Mouse (Mus musculus) heart, embryonic 14.5 days (tissue): ENCODE data around the gene Olfml2a. TPM values are rescaled to one million over a fixed set of nuclear protein-coding genes. Genes with fewer than 3 reads are reported as not detected.

ENCODE experiments used
- ATAC-seq: fragments of 200-750 bp; cut with Nextera tagmentation; 2 replicates; pipeline ENCODE4 v1.8.0; 2017; ENCODE audit warnings: low read depth, moderate TSS enrichment; ENCODE audit not compliant: insufficient number of reproducible peaks, insufficient read depth, low FRiP score
- H3K27ac ChIP-seq, 2 experiments: fragments of 200-500 bp in 1 of 2; fragments of 300-500 bp in 1 of 2; sonication (generic) in 1 of 2; replicated peaks in 1 of 2; 2 replicates each; pipeline ENCODE4 v1.5.1; 2012 to 2014; ENCODE audit warnings: low read depth in 2 of 2, low read length in 2 of 2, control low read depth in 1 of 2, mild to moderate bottlenecking in 1 of 2, mixed read lengths in 1 of 2; ENCODE audit not compliant: control insufficient read depth in 1 of 2, insufficient read depth in 1 of 2
- H3K27me3 ChIP-seq: fragments of 300-500 bp; sonication (generic); 2 replicates; pipeline ENCODE4 v1.6.1; 2014; ENCODE audit warnings: mild to moderate bottlenecking, low read length, control low read depth; ENCODE audit not compliant: control insufficient read depth, insufficient read depth
- H3K36me3 ChIP-seq: fragments of 300-500 bp; sonication (generic); 2 replicates; pipeline ENCODE4 v1.6.1; 2014; ENCODE audit warnings: mild to moderate bottlenecking, control low read depth, low read length, mixed read lengths; ENCODE audit not compliant: control insufficient read depth, insufficient read depth
- H3K4me1 ChIP-seq, 2 experiments: fragments of 200-500 bp in 1 of 2; fragments of 300-500 bp in 1 of 2; sonication (generic) in 1 of 2; 2 replicates each; pipeline ENCODE4 v1.6.1; 2012 to 2014; ENCODE audit warnings: low read length in 2 of 2, control low read depth in 1 of 2, mixed read lengths in 1 of 2; ENCODE audit not compliant: control insufficient read depth in 2 of 2, insufficient read depth in 2 of 2
- H3K4me2 ChIP-seq: fragments of 300-500 bp; sonication (generic); 2 replicates; pipeline ENCODE4 v1.6.1; 2014; ENCODE audit warnings: mild to moderate bottlenecking, low read length
- H3K4me3 ChIP-seq, 2 experiments: fragments of 200-500 bp in 1 of 2; fragments of 300-500 bp in 1 of 2; sonication (generic) in 1 of 2; 2 replicates each; pipeline ENCODE4 v1.5.1; 2012 to 2014; ENCODE audit warnings: low read length in 2 of 2, mild to moderate bottlenecking in 2 of 2, control low read depth in 1 of 2, low read depth in 1 of 2, moderate library complexity in 1 of 2; ENCODE audit not compliant: control insufficient read depth in 1 of 2, insufficient read depth in 1 of 2
- H3K9ac ChIP-seq: fragments of 300-500 bp; sonication (generic); 2 replicates; pipeline ENCODE4 v1.6.1; 2014; ENCODE audit warnings: mild to moderate bottlenecking, low read length
- H3K9me3 ChIP-seq: fragments of 300-500 bp; sonication (generic); 2 replicates; pipeline ENCODE4 v1.6.1; 2016; ENCODE audit warnings: low read length, control low read depth; ENCODE audit not compliant: control insufficient read depth
- WGBS: fragments of 180-500 bp; shearing (Covaris S2); extraction: QIAGEN DNeasy Blood & Tissue Kit; methylation state at CpG from one replicate; pipeline ENCODE4 v1.1.7; 2014; 5-methylcytosine and 5-hydroxymethylcytosine counted together
- polyA plus RNA-seq: library from polyadenylated mRNA; unstranded; fragments of >200 nt; fragmentation: Nextera tagmentation; extraction: Ambion mirVana; gene quantifications from 2 replicates; pipeline ENCODE4 v1.2.1, GENCODE M21; 2014

Olfml2a gene
- polyA plus RNA-seq, 1 experiment from 2014 or later: 6.0 TPM

GRCm38 (mm10) chr2:38986580-38986979, 54.8 kb downstream of the Olfml2a start:
- H3K9ac ChIP-seq: no peak overlapping the region
- H3K36me3 ChIP-seq: no peaks in the 10 kb centered on the region
- no peaks in the 10 kb centered on the region for H3K4me1 ChIP-seq
- no peaks in the 10 kb centered on the region for H3K27me3 ChIP-seq
- no peak for ATAC-seq
- peaks cover 8% of the 10 kb centered on the region; the same call in 1 of the 2 replicates for H3K9me3 ChIP-seq
- no peak overlapping the region for H3K4me2 ChIP-seq
- WGBS: 77% methylated on average over 3 of the region's 3 CpGs
- H3K27ac ChIP-seq: no peak overlapping the region
- no peak overlapping the region for H3K4me3 ChIP-seq

GRCm38 (mm10) chr2:38987371-38987770, 55.6 kb downstream of the Olfml2a start:
- H3K36me3 ChIP-seq: no peaks in the 10 kb centered on the region
- H3K4me2 ChIP-seq: no peak overlapping the region
- H3K27ac ChIP-seq: no peak overlapping the region
- H3K9me3 ChIP-seq: peaks cover 8% of the 10 kb centered on the region; the same call in 1 of the 2 replicates
- WGBS: 38% methylated on average over 1 of the region's 1 CpGs
- no peaks in the 10 kb centered on the region for H3K4me1 ChIP-seq
- no peak overlapping the region for H3K4me3 ChIP-seq
- H3K27me3 ChIP-seq: no peaks in the 10 kb centered on the region
- no peak overlapping the region for H3K9ac ChIP-seq
- no peak for ATAC-seq

- ATAC-seq: no peak
- no peak overlapping the region for H3K27ac ChIP-seq
- H3K36me3 ChIP-seq: no peaks in the 10 kb centered on the region
- WGBS: 73% methylated on average over 6 of the region's 6 CpGs
- peaks cover 8% of the 10 kb centered on the region; the same call in 1 of the 2 replicates for H3K9me3 ChIP-seq
- no peak overlapping the region for H3K9ac ChIP-seq
- H3K4me3 ChIP-seq: no peak overlapping the region
- H3K27me3 ChIP-seq: no peaks in the 10 kb centered on the region
- no peak overlapping the region for H3K4me2 ChIP-seq
- no peaks in the 10 kb centered on the region for H3K4me1 ChIP-seq
Observed at GRCm38 (mm10) chr2:38987803-38988510, 56.2 kb downstream of the Olfml2a start.

- Histone ChIP-seq H3K36me3 (no peaks in the 10 kb centered on the region), H3K27me3 (no peaks in the 10 kb centered on the region), H3K9ac (no peak overlapping the region), H3K4me1 (no peaks in the 10 kb centered on the region), H3K9me3 (0 out of 2 replicates have a peak, but pooled peaks cover 4% of the 10 kb centered on the region), H3K4me3 (no peak overlapping the region), H3K27ac (no peak overlapping the region), H3K4me2 (no peak overlapping the region)
- WGBS: 83% methylated on average over 2 of the region's 2 CpGs
- no peak for ATAC-seq
Observed at GRCm38 (mm10) chr2:38988929-38989328, 57.2 kb downstream of the Olfml2a start.

- WGBS: 48% methylated on average over 4 of the region's 4 CpGs
- no peaks in the 10 kb centered on the region for H3K9me3 ChIP-seq
- H3K4me2 ChIP-seq: no peak overlapping the region
- ATAC-seq: no peak
- no peak overlapping the region for H3K27ac ChIP-seq
- H3K27me3 ChIP-seq: no peaks in the 10 kb centered on the region
- no peak overlapping the region for H3K9ac ChIP-seq
- no peak overlapping the region for H3K4me3 ChIP-seq
- no peaks in the 10 kb centered on the region; a peak in 1 of 4 replicates for H3K4me1 ChIP-seq
- no peaks in the 10 kb centered on the region for H3K36me3 ChIP-seq
Observed at GRCm38 (mm10) chr2:38992004-38992403, 60.2 kb downstream of the Olfml2a start.

- Histone ChIP-seq H3K9me3 (no peaks in the 10 kb centered on the region), H3K36me3 (no peaks in the 10 kb centered on the region)
Observed at GRCm38 (mm10) chr2:38992452-38992851, 60.7 kb downstream of the Olfml2a start.

GRCm38 (mm10) chr2:38997386-38998374, 65.9 kb downstream of the Olfml2a start, which contains the start of gene Wdr38:
Gene Wdr38 (plus strand): TSS chr2:38997476.
- H3K4me3 ChIP-seq: peak within 1 kb of the TSS; percentile 34 to 44
- 10% methylated on average over 33 of the region's 33 CpGs for WGBS
- peak within 1 kb of the TSS; percentile 72 for H3K4me2 ChIP-seq
- peak within 1 kb of the TSS; percentile 71 for H3K9ac ChIP-seq
- no peaks in the 10 kb centered on the region for H3K9me3 ChIP-seq
- no peak within 1 kb of the TSS; a peak in 1 of 4 replicates for H3K27ac ChIP-seq
- H3K4me1 ChIP-seq: peaks cover 5 to 6% of the 10 kb centered on the region in 2 experiments
- peak; percentile 87 for ATAC-seq
- peaks cover 33% of the 10 kb centered on the region for H3K36me3 ChIP-seq
- H3K27me3 ChIP-seq: no peaks in the 10 kb centered on the region

More at GRCm38 (mm10) chr2:38992452-38992851, 60.7 kb downstream of the Olfml2a start:
- Histone ChIP-seq H3K4me1 (peaks cover 1 to 2% of the 10 kb centered on the region in 2 experiments; a peak in 3 of 4 replicates), H3K4me3 (no peak overlapping the region), H3K4me2 (no peak overlapping the region), H3K27me3 (no peaks in the 10 kb centered on the region), H3K9ac (no peak overlapping the region), H3K27ac (no peak overlapping the region)
- ATAC-seq: no peak
- 54% methylated on average over 4 of the region's 4 CpGs for WGBS
